Mouse (Mus musculus) telencephalon, adult 2 months (tissue): ENCODE results near the gene Glcci1.

ENCODE experiments used
- DNase-seq: peaks from one replicate; pipeline ENCODE4 v3.0.0-alpha.2; 2011; ENCODE audit warnings: low read depth, low spot score

Glcci1 gene

GRCm38 (mm10) chr6:8545780-8546179, 36.4 kb downstream of the Glcci1 start:
- DNase-seq = no peak

- DNase-seq = no peak
Measured at GRCm38 (mm10) chr6:8551155-8551554, 41.8 kb downstream of the Glcci1 start.

- DNase-seq = no peak
Measured at GRCm38 (mm10) chr6:8556849-8557571, 47.6 kb downstream of the Glcci1 start.

GRCm38 (mm10) chr6:8560682-8561081, 51.3 kb downstream of the Glcci1 start:
- DNase-seq = no peak

- DNase-seq = no peak
Measured at GRCm38 (mm10) chr6:8582377-8582776, 73.0 kb downstream of the Glcci1 start.

- DNase-seq = no peak
Measured at GRCm38 (mm10) chr6:8583892-8584291, 74.5 kb downstream of the Glcci1 start.

GRCm38 (mm10) chr6:8591665-8592064, 82.3 kb downstream of the Glcci1 start:
- no peak for DNase-seq

GRCm38 (mm10) chr6:8617369-8617768, 108.0 kb downstream of the Glcci1 start:
- DNase-seq = no peak

GRCm38 (mm10) chr6:8619582-8620350, 110.4 kb downstream of the Glcci1 start:
- DNase-seq = no peak

GRCm38 (mm10) chr6:8623045-8623444, 113.6 kb downstream of the Glcci1 start:
- peak; percentile 64 for DNase-seq

- no peak for DNase-seq
Measured at GRCm38 (mm10) chr6:8628226-8628625, 118.8 kb downstream of the Glcci1 start.

GRCm38 (mm10) chr6:8628715-8629267, 119.4 kb downstream of the Glcci1 start:
- no peak for DNase-seq

GRCm38 (mm10) chr6:8630531-8630930, 121.1 kb downstream of the Glcci1 start:
- DNase-seq = no peak

- no peak for DNase-seq
Measured at GRCm38 (mm10) chr6:8631362-8631761, 122.0 kb downstream of the Glcci1 start.

GRCm38 (mm10) chr6:8631986-8632632, 122.7 kb downstream of the Glcci1 start:
- no peak for DNase-seq

- DNase-seq = no peak
Measured at GRCm38 (mm10) chr6:8632701-8633100, 123.3 kb downstream of the Glcci1 start.

GRCm38 (mm10) chr6:8638122-8638521, 128.7 kb downstream of the Glcci1 start:
- peak; percentile 89 for DNase-seq

GRCm38 (mm10) chr6:8638899-8639298, 129.5 kb downstream of the Glcci1 start:
- no peak for DNase-seq

- no peak for DNase-seq
Measured at GRCm38 (mm10) chr6:8639526-8639925, 130.1 kb downstream of the Glcci1 start.

- DNase-seq = no peak
Measured at GRCm38 (mm10) chr6:8640863-8641262, 131.5 kb downstream of the Glcci1 start.

- peak; percentile 85 for DNase-seq
Measured at GRCm38 (mm10) chr6:8644703-8645102, 135.3 kb downstream of the Glcci1 start.

- DNase-seq = peak; percentile 58
Measured at GRCm38 (mm10) chr6:8645708-8646107, 136.3 kb downstream of the Glcci1 start.
